Mouse (Mus musculus) lung, embryonic 14.5 days (tissue): ENCODE data around the gene Zfp687. TPM values are rescaled to one million over a fixed set of nuclear protein-coding genes. Genes with fewer than 3 reads are reported as not detected.

Experiments
- ATAC-seq: fragments of 200-750 bp; cut with Nextera tagmentation; 2 replicates; pipeline ENCODE4 v1.8.0; 2017; ENCODE audit warnings: mild to moderate bottlenecking, moderate TSS enrichment, moderate library complexity; ENCODE audit not compliant: insufficient read depth
- DNase-seq: peaks from one replicate; pipeline ENCODE4 v3.0.0-alpha.2; 2015
- H3K27ac ChIP-seq: fragments of 300-500 bp; sonication (generic); 2 replicates; pipeline ENCODE4 v1.5.1; 2014; ENCODE audit warnings: low read depth, mild to moderate bottlenecking, moderate library complexity
- H3K27me3 ChIP-seq: fragments of 300-500 bp; sonication (generic); 2 replicates; pipeline ENCODE4 v1.6.1; 2014; ENCODE audit warnings: low read length, control low read depth; ENCODE audit not compliant: insufficient read depth
- H3K36me3 ChIP-seq: fragments of 300-500 bp; sonication (generic); 2 replicates; pipeline ENCODE4 v1.6.1; 2014; ENCODE audit warnings: control low read depth; ENCODE audit not compliant: insufficient read depth
- H3K4me1 ChIP-seq: fragments of 300-500 bp; sonication (generic); 2 replicates; pipeline ENCODE4 v1.6.1; 2014; ENCODE audit warnings: antibody characterized with exemption, control low read depth; ENCODE audit not compliant: insufficient read depth
- H3K4me2 ChIP-seq: fragments of 300-500 bp; sonication (generic); 2 replicates; pipeline ENCODE4 v1.6.1; 2014; ENCODE audit warnings: mild to moderate bottlenecking
- H3K4me3 ChIP-seq: fragments of 300-500 bp; sonication (generic); 2 replicates; pipeline ENCODE4 v1.5.1; 2014; ENCODE audit warnings: low read depth, low read length
- H3K9ac ChIP-seq: fragments of 300-500 bp; sonication (generic); 2 replicates; pipeline ENCODE4 v1.6.1; 2014
- H3K9me3 ChIP-seq: fragments of 300-500 bp; sonication (generic); 2 replicates; pipeline ENCODE4 v1.6.1; 2016; ENCODE audit warnings: low read depth, low read length, control low read depth
- CTCF ChIP-seq: IDR thresholded peaks from 2 replicates; pipeline ENCODE4 v1.5.1; 2016; ENCODE audit warnings: antibody characterized with exemption, low read depth
- WGBS: fragments of 180-500 bp; shearing (Covaris S2); extraction: QIAGEN DNeasy Blood & Tissue Kit; methylation state at CpG from one replicate; pipeline ENCODE4 v1.1.7; 2014; 5-methylcytosine and 5-hydroxymethylcytosine counted together
- polyA plus RNA-seq: library from polyadenylated mRNA; unstranded; fragments of >200 nt; fragmentation: Nextera tagmentation; extraction: Ambion mirVana; gene quantifications from 2 replicates; pipeline ENCODE4 v1.2.1, GENCODE M21; 2014

The Zfp687 gene
- polyA plus RNA-seq, 1 experiment from 2014 or later: 31.7 TPM

DNA sequence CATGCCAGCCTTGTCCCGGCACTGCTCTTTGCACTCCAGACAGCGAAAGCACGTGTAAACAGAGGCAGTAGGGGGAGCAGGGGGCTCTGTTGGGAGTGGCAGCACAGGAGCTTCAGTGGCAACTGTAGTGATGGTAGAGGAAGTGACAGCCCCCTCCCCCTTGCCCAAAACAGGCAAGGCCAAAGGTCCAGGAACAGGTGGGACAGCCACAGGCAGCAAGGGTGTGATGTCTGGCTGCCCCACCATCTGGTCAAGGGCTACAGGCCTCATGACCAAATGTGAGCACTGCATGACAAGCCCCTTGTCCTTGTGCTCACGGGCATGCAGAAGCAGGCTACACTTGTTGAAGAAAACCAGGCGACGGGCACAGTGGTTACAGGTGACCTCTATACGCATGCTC, 4.9 kb downstream of the Zfp687 start:
- 79% methylated on average over 7 of the region's 7 CpGs for WGBS
- Histone ChIP-seq H3K36me3 (peaks cover 69% of the 10 kb centered on the region), H3K4me1 (peaks cover 8% of the 10 kb centered on the region; the same call in 1 of the 2 replicates), H3K27me3 (no peaks in the 10 kb centered on the region), H3K4me2 (no peak overlapping the region), H3K27ac (no peak overlapping the region), H3K9me3 (no peaks in the 10 kb centered on the region), H3K4me3 (no peak overlapping the region), H3K9ac (no peak overlapping the region)
- ATAC-seq (no peak), DNase-seq (no peak)
- no peak for TF ChIP-seq CTCF

DNA sequence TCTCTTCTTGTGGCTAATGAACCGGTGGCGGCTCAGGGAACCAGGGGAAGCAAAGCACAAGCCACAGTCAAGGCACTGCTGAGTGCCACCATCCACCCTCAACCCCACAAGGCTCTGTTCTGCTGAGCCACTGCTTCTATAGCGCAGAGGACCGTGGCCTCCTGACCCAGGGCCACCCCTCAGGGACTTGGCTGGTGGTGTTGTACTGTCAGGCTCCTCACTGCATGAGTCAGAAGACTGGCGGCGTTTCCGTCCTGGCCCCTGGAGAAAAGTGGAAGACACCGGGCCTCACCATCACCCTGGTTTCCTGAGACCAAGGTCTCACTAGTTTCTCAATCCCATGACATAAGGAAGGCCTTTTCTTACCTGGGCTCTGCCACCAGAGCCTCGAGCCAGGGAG, 7.5 kb downstream of the Zfp687 start:
- no peak overlapping the region for H3K27ac ChIP-seq
- no peak overlapping the region for H3K9ac ChIP-seq
- H3K9me3 ChIP-seq: no peaks in the 10 kb centered on the region
- no peaks in the 10 kb centered on the region for H3K27me3 ChIP-seq
- H3K4me3 ChIP-seq: no peak overlapping the region
- peaks cover 93% of the 10 kb centered on the region for H3K36me3 ChIP-seq
- H3K4me1 ChIP-seq: no peaks in the 10 kb centered on the region
- WGBS: 86% methylated on average over 9 of the region's 9 CpGs
- DNase-seq (no peak), ATAC-seq (peak; percentile 19; the same call in 1 of the 2 replicates)
- TF ChIP-seq CTCF: no peak
- no peak overlapping the region for H3K4me2 ChIP-seq

DNA sequence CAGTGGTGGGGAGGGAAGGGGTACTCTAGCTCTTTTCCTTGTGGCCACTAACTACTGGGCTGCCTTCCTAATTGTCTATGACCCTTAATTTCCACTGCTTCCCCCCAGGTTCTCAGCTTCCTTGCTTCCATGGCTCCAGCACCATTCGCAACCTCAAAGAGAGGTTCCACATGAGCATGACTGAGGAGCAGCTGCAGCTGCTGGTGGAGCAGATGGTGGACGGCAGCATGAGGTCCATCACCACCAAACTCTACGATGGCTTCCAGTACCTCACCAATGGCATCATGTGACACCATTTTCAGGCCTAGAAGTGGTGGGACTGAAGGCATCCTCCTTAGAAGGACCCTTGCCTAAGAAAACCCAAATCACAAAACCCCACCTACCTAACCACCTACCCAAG, 9.6 kb downstream of the Zfp687 start:
- DNase-seq (no peak), ATAC-seq (no peak)
- 87% methylated on average over 3 of the region's 3 CpGs for WGBS
- no peak for TF ChIP-seq CTCF
- H3K4me3 ChIP-seq: no peak overlapping the region
- no peak overlapping the region for H3K9ac ChIP-seq
- no peaks in the 10 kb centered on the region for H3K4me1 ChIP-seq
- peaks cover 94% of the 10 kb centered on the region for H3K36me3 ChIP-seq
- no peaks in the 10 kb centered on the region for H3K27me3 ChIP-seq
- no peak overlapping the region for H3K27ac ChIP-seq
- no peak overlapping the region for H3K4me2 ChIP-seq
- no peaks in the 10 kb centered on the region for H3K9me3 ChIP-seq

DNA sequence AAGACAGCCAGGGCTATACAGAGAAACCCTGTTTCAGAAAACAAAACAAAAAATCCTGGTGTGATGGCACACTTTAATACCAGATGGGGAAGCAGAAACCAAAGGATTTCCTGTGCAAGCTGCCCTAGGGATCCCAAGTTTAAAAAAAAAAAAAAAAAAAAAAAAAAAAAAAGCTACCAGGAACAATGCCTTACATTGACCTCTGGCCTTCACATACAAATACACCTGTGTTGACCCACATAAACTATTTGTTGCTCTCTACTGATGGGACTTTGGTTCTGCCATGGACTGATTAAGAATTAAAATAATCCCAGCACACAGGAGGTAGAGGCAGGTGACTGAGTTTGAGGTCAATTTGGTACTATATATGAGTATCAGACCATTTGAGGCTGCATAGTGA, 12.0 kb downstream of the Zfp687 start:
- Histone ChIP-seq H3K9ac (no peak overlapping the region), H3K4me3 (no peak overlapping the region), H3K4me1 (no peaks in the 10 kb centered on the region), H3K9me3 (no peaks in the 10 kb centered on the region), H3K27ac (no peak overlapping the region), H3K4me2 (no peak overlapping the region), H3K27me3 (no peaks in the 10 kb centered on the region), H3K36me3 (peaks cover 86% of the 10 kb centered on the region)
- DNase-seq (no peak), ATAC-seq (no peak)
- no peak for TF ChIP-seq CTCF

DNA sequence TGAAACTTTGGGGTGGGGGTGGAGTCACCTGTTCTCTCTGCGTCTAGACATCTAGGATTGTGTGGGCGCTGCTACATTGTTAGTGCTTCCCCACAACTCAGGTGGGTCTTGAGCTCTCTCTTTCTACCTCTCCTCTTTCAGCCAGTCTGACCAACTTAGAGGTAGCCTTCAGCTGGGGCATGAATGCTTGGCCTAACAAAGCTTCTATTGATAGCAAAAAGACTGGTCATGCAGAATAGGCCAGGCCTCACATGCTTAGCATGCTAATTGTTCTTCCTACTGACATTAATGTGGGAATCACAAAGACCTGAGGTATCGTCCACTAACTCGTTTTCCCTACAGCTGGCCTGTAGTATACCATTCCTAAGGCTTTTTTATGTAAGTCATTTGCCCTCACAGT, 12.7 kb downstream of the Zfp687 start:
- Histone ChIP-seq H3K4me3 (no peak overlapping the region), H3K9ac (no peak overlapping the region), H3K27ac (no peak overlapping the region), H3K27me3 (no peaks in the 10 kb centered on the region), H3K4me2 (no peak overlapping the region), H3K36me3 (peaks cover 85% of the 10 kb centered on the region), H3K4me1 (no peaks in the 10 kb centered on the region), H3K9me3 (no peaks in the 10 kb centered on the region)
- ATAC-seq: no peak
- no peak for DNase-seq
- 86% methylated on average over 4 of the region's 4 CpGs for WGBS
- TF ChIP-seq CTCF: no peak

DNA sequence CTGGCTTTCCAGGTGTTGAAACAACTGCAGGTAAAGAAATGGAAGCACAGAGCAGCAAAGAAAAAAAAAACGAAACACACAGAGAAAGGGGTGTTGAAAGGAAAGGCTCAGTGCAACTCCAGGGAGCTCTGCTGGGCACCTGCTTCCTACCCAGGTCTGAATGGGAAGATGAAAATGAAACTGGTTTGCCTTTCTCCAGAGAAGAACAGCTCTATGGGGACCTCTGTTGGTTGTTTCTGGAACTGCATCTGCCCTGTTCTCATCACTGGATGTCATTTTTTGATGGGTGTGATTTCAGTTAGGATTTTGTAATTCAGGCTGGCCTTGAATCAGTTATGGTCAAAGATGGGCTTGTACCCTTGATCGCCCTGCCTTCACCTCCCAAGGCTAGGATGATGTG, 18.3 kb downstream of the Zfp687 start:
- DNase-seq (peak; percentile 93), ATAC-seq (no peak)
- no peaks in the 10 kb centered on the region for H3K4me1 ChIP-seq
- 35% methylated on average over 2 of the region's 2 CpGs for WGBS
- H3K27me3 ChIP-seq: no peaks in the 10 kb centered on the region
- peaks cover 85% of the 10 kb centered on the region for H3K36me3 ChIP-seq
- H3K9ac ChIP-seq: no peak overlapping the region
- H3K4me2 ChIP-seq: no peak overlapping the region
- peak; percentile 96 for TF ChIP-seq CTCF
- no peaks in the 10 kb centered on the region for H3K9me3 ChIP-seq
- no peak overlapping the region for H3K4me3 ChIP-seq
- no peak overlapping the region for H3K27ac ChIP-seq

DNA sequence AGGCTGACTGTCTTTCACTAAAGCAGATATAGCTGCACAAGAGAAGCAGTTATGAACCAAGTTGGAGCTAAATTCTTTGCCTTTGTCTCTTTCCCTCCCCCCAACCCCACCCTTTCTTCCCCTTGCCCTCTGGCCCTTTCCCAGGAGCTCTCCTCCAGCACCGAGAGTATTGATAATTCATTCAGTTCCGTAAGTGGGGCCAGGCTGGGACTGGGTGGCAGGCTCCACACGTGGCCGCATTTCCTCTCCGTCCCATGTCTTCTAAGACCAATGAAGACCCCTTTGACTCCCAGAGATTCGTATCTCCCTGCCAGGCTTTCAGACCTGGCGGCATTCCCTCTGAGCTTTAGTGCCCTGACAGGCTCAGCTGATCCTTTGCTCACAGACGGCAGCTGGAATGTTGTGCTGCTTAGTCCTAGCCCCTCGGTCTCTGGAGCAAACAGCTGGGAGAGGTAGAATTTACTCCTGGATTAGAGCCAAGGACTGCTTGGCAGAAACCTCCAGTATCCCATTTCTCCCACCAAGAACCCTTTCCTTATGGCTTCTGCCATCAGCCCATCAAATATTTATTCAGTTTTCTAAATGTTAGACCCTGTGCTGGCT, 26.0 kb downstream of the Zfp687 start:
- Histone ChIP-seq H3K36me3 (peaks cover 58% of the 10 kb centered on the region), H3K9ac (no peak overlapping the region), H3K4me3 (no peak overlapping the region), H3K27ac (peak overlapping the region; percentile 83), H3K4me1 (peaks cover 13% of the 10 kb centered on the region; the same call in 1 of the 2 replicates), H3K9me3 (no peaks in the 10 kb centered on the region), H3K27me3 (no peaks in the 10 kb centered on the region), H3K4me2 (peak overlapping the region; percentile 32)
- TF ChIP-seq CTCF: no peak
- WGBS: 32% methylated on average over 9 of the region's 9 CpGs
- peak; percentile 82 for DNase-seq
- ATAC-seq: peak; percentile 86
